Mouse (Mus musculus) urinary bladder, postnatal 10 days (tissue): Measurements from ENCODE around the gene Maml2.

Experiments used
- DNase-seq: peaks from one replicate; pipeline ENCODE4 v3.0.0; 2022; ENCODE audit warnings: low spot score

Maml2 gene

DNA sequence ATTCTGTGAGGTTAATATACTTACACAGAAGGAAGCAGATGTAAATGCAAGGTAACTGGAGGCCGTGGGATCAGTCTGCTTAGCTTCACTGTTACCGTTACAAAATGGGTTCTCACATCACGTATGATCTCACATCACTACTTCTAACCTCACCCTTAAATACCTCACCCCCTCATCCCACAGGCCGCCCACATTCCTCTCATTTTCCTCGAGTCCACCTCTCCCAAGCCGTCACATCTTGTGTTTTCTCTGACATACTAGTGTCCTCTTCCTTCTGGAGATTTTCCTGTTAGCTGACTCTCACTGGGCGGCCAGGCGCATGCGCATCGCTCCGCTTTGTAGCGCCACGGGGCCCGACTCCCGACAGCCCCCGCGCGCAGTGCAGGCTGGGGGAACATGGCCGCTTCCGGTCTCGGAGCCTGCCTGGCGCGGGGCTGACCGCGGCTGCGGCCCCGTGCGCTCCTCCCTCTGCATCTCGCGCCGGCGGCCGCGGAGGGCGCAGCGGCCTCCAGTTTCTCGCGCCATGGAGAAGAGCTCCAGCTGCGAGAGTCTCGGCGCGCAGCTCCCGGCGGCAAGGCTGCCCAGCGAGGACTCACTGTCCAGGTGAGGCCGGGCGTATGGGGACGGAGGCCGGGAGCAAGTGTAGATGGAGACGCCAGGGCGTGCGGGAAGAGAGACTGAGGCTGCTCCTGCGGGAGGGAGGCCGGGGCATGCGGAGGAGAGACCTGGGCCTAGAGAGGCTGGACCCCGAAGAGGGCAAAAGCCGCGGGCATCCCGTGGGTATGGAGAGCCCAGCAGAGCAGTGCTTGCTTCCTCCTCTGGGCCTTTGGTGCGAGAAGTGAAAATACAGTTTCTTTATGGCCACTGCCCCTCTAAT is 451.3 kb downstream of the Maml2 start:
- DNase-seq: peak; percentile 74

DNA sequence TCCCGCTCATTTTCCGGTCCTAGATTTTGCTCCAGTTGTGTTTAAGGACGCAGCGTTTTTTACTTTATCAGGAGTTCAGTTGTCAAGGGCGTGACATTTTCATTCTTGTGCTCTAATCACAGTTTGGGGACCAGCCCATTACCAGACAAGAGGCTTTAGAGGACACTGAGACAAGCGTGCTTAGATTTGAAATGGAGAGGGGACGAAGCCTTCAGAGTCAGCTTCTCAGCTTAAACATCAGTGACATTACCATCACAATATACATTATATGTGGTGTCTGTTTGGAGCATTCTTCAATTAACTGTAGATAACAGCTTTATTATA is 451.9 kb downstream of the Maml2 start:
- DNase-seq: no peak

DNA sequence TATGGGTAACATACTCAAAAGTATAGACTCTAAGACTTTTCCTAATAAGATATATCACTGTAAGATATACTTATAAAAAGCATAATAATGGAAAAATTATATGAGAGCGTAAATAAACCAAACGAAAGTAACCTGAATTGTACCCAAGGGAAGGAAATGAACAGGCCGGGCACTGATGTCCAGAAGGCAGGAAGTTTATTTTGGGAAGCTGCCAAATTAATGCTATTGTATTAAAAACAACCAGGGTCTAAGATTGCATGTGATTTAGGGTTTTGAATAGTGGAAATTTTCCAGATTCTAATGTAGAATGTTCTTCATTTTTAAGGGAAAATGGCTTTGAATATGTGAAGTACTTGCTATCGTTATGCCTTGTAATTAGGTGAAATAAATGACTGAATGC is 454.8 kb downstream of the Maml2 start:
- no peak for DNase-seq
